Mouse (Mus musculus): ENCODE results near the gene Lgr4.

DNA sequence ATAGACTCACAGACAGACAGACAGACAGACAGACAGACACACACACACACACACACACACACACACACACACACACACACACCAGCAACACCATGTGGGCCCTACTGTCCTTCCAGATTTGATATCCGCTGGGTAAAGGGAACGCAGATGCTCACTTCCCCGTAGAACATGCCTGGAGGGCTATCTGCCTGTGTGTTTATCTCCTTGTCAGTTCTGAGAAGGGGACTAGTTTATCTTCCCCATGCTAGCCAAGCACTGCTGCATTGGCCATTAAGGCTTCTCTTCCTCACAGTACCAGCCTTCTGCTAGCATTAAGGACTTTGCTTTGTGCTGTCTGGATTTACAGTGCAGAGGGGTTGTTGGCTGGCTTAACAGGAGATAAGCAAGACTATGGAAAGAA, 11.8 kb downstream of the Lgr4 start:
- no peak for TF ChIP-seq FLI1 (IDR thresholded peaks at IDR 0.05; ENCODE audit: low read length)
- no peak for TF ChIP-seq GATA1 (IDR thresholded peaks at IDR 0.05; ENCODE audit: borderline replicate concordance, low read length)

All from megakaryocyte, embryonic 14.5 days (primary cell).